Mouse (Mus musculus): ENCODE measurements at regions not wholly inside any gene's neighbourhood (a gene's known extent, or its start where the extent isn't known, plus 50 kb on each side); places are given as distances from the start of the nearest gene placed in this dataset.

DNA sequence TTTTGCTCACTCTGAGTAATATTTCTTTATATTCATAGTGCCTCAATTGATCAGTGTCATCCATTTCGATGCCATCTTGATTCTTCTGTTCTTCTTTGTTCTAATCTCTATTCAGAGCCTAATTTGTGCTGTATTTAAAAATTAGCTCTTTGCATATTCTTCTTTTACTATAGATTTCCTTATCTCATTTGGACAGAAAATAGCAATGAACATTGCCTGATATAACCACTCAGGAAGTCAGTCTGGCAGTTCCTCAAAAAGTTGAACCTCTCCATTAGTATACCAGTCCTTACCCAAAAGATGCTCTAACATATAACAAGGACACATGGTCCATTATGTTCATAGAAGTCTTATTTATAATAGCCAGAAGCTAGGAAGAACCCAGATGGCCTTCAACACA is 1088.5 kb upstream of the Nr2f1 start:
- Histone ChIP-seq H3K9me3 (ENCODE audit: low read depth, low read length) (no peaks in the 10 kb centered on the region), H3K36me3 (ENCODE audit: insufficient read depth) (no peaks in the 10 kb centered on the region), H3K4me2 (no peak overlapping the region), H3K4me1 (ENCODE audit: insufficient read depth) (no peaks in the 10 kb centered on the region), H3K27me3 (ENCODE audit: insufficient read depth, low read length) (no peaks in the 10 kb centered on the region), H3K27ac (ENCODE audit: low read depth) (no peak overlapping the region), H3K9ac (no peak overlapping the region), H3K4me3 (ENCODE audit: low read depth, low read length) (no peak overlapping the region)
- no peak for DNase-seq
- no peak for TF ChIP-seq CTCF (IDR thresholded peaks at IDR 0.05; ENCODE audit: low read depth)
- ATAC-seq (ENCODE audit: insufficient read depth) = no peak
- 86% methylated on average over 1 of the region's 1 CpGs for WGBS

DNA sequence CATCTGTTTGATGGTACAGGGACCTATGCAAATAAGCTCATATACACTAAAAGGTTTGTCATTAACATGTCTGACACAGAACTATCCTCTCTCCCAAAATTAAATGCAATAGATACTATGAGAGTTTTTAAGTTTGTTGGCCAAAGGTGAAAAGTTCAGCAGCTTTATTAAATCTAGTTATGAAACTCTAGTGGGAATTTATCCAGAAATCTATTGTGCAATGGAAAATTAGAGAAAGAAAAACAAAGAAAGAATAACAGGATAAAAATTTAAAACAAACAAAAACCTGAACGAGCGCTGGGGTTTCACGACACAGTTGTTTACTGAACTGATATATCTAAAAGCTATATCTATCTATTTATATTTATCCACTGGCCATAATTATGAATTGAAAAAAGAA is 1086.6 kb upstream of the Nr2f1 start:
- no peaks in the 10 kb centered on the region for H3K27me3 ChIP-seq (ENCODE audit: insufficient read depth, low read length)
- 46% methylated on average over 3 of the region's 3 CpGs for WGBS
- DNase-seq (peak; percentile 51), ATAC-seq (ENCODE audit: insufficient read depth) (no peak)
- H3K4me2 ChIP-seq = no peak overlapping the region
- H3K4me3 ChIP-seq (ENCODE audit: low read depth, low read length) = no peak overlapping the region
- no peaks in the 10 kb centered on the region for H3K4me1 ChIP-seq (ENCODE audit: insufficient read depth)
- no peak for TF ChIP-seq CTCF (IDR thresholded peaks at IDR 0.05; ENCODE audit: low read depth)
- no peaks in the 10 kb centered on the region for H3K9me3 ChIP-seq (ENCODE audit: low read depth, low read length)
- no peak overlapping the region for H3K27ac ChIP-seq (ENCODE audit: low read depth)
- no peaks in the 10 kb centered on the region for H3K36me3 ChIP-seq (ENCODE audit: insufficient read depth)
- no peak overlapping the region for H3K9ac ChIP-seq

DNA sequence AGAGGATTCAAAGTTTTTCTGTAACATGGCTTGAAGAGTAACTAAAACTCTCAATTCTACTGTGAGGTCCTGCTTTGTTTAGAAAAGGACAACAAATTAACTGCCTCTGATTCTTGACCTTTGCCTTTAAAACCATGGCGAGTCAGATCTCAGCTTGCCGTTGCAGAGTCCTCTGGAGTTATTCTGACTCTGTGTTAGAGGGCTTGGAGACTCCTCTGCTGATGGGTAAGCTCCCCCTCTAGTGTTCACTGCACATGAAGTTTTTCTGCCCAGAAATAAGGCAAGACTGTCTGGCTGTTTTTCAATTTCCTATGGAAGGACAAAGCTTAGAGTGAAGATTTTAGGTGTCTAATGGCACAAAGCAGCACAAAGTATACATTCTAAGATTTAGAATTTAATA is 1085.9 kb upstream of the Nr2f1 start:
- peak; percentile 86; the same call in 1 of the 2 replicates for ATAC-seq (ENCODE audit: insufficient read depth)
- WGBS = 4% methylated on average over 2 of the region's 2 CpGs
- no peaks in the 10 kb centered on the region for H3K9me3 ChIP-seq (ENCODE audit: low read depth, low read length)
- H3K9ac ChIP-seq = no peak overlapping the region
- H3K27me3 ChIP-seq (ENCODE audit: insufficient read depth, low read length) = no peaks in the 10 kb centered on the region
- DNase-seq = peak; percentile 82
- H3K27ac ChIP-seq (ENCODE audit: low read depth) = no peak overlapping the region
- no peak overlapping the region for H3K4me3 ChIP-seq (ENCODE audit: low read depth, low read length)
- peak; percentile 62 for TF ChIP-seq CTCF (IDR thresholded peaks at IDR 0.05; ENCODE audit: low read depth)
- H3K36me3 ChIP-seq (ENCODE audit: insufficient read depth) = no peaks in the 10 kb centered on the region
- no peak overlapping the region for H3K4me2 ChIP-seq
- H3K4me1 ChIP-seq (ENCODE audit: insufficient read depth) = no peaks in the 10 kb centered on the region

DNA sequence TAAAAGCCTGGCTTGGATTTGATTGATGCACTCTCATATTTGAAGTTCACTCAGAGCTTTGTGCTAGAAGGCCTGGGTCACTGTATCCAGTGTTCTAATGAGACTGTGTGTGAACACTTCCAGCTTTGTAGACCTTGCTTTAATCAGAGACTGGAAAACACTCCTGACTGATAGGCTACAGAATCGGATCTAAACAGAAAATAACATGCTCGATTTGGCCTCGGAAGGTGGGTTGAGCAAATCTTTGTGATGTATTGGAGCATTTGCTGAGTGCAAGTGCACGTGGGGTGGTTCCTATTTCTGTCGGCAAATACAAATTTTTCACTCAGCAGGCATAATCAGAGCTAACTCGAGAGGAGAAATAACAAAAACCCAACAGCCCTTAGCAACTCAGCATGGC is 1078.2 kb upstream of the Nr2f1 start:
- no peak for DNase-seq
- no peak overlapping the region for H3K4me2 ChIP-seq

GRCm38 (mm10) chr13:79277313-79277712 is 1077.8 kb upstream of the Nr2f1 start:
- Histone ChIP-seq H3K9ac (no peak overlapping the region), H3K27ac (ENCODE audit: low read depth) (no peak overlapping the region), H3K4me2 (no peak overlapping the region), H3K4me3 (ENCODE audit: low read depth, low read length) (no peak overlapping the region), H3K27me3 (ENCODE audit: insufficient read depth, low read length) (no peaks in the 10 kb centered on the region), H3K36me3 (ENCODE audit: insufficient read depth) (no peaks in the 10 kb centered on the region), H3K4me1 (ENCODE audit: insufficient read depth) (no peaks in the 10 kb centered on the region), H3K9me3 (ENCODE audit: low read depth, low read length) (no peaks in the 10 kb centered on the region)
- ATAC-seq (ENCODE audit: insufficient read depth) (no peak), DNase-seq (no peak)
- TF ChIP-seq CTCF (IDR thresholded peaks at IDR 0.05; ENCODE audit: low read depth) = no peak
- 65% methylated on average over 7 of the region's 7 CpGs for WGBS

More for the DNA sequence above, 1078.2 kb upstream of the Nr2f1 start:
- Histone ChIP-seq H3K4me3 (ENCODE audit: low read depth, low read length) (no peak overlapping the region), H3K9ac (no peak overlapping the region), H3K27ac (ENCODE audit: low read depth) (no peak overlapping the region), H3K27me3 (ENCODE audit: insufficient read depth, low read length) (no peaks in the 10 kb centered on the region), H3K4me1 (ENCODE audit: insufficient read depth) (no peaks in the 10 kb centered on the region), H3K36me3 (ENCODE audit: insufficient read depth) (no peaks in the 10 kb centered on the region), H3K9me3 (ENCODE audit: low read depth, low read length) (no peaks in the 10 kb centered on the region)
- WGBS = 25% methylated on average over 6 of the region's 6 CpGs
- ATAC-seq (ENCODE audit: insufficient read depth) = no peak
- TF ChIP-seq CTCF (IDR thresholded peaks at IDR 0.05; ENCODE audit: low read depth) = no peak

GRCm38 (mm10) chr13:79255362-79255761 is 1055.8 kb upstream of the Nr2f1 start:
- Histone ChIP-seq H3K4me2 (no peak overlapping the region), H3K27ac (ENCODE audit: low read depth) (no peak overlapping the region), H3K4me3 (ENCODE audit: low read depth, low read length) (no peak overlapping the region), H3K9ac (no peak overlapping the region), H3K36me3 (ENCODE audit: insufficient read depth) (no peaks in the 10 kb centered on the region), H3K27me3 (ENCODE audit: insufficient read depth, low read length) (no peaks in the 10 kb centered on the region), H3K4me1 (ENCODE audit: insufficient read depth) (no peaks in the 10 kb centered on the region), H3K9me3 (ENCODE audit: low read depth, low read length) (no peaks in the 10 kb centered on the region)
- TF ChIP-seq CTCF (IDR thresholded peaks at IDR 0.05; ENCODE audit: low read depth) = no peak
- 39% methylated on average over 5 of the region's 5 CpGs for WGBS
- ATAC-seq (ENCODE audit: insufficient read depth) (no peak), DNase-seq (no peak)

GRCm38 (mm10) chr13:79252385-79252784 is 1052.8 kb upstream of the Nr2f1 start:
- no peak overlapping the region for H3K4me2 ChIP-seq
- H3K27me3 ChIP-seq (ENCODE audit: insufficient read depth, low read length) = no peaks in the 10 kb centered on the region
- no peak overlapping the region for H3K27ac ChIP-seq (ENCODE audit: low read depth)
- TF ChIP-seq CTCF (IDR thresholded peaks at IDR 0.05; ENCODE audit: low read depth) = no peak
- H3K4me1 ChIP-seq (ENCODE audit: insufficient read depth) = no peaks in the 10 kb centered on the region
- ATAC-seq (ENCODE audit: insufficient read depth) (no peak), DNase-seq (peak; percentile 4)
- WGBS = 44% methylated on average over 5 of the region's 5 CpGs
- no peak overlapping the region for H3K9ac ChIP-seq
- H3K9me3 ChIP-seq (ENCODE audit: low read depth, low read length) = no peaks in the 10 kb centered on the region
- H3K36me3 ChIP-seq (ENCODE audit: insufficient read depth) = no peaks in the 10 kb centered on the region
- no peak overlapping the region for H3K4me3 ChIP-seq (ENCODE audit: low read depth, low read length)

GRCm38 (mm10) chr13:79251269-79251668 is 1051.7 kb upstream of the Nr2f1 start:
- no peak for ATAC-seq (ENCODE audit: insufficient read depth)
- Histone ChIP-seq H3K36me3 (ENCODE audit: insufficient read depth) (no peaks in the 10 kb centered on the region), H3K4me3 (ENCODE audit: low read depth, low read length) (no peak overlapping the region), H3K4me1 (ENCODE audit: insufficient read depth) (no peaks in the 10 kb centered on the region), H3K4me2 (no peak overlapping the region), H3K27me3 (ENCODE audit: insufficient read depth, low read length) (no peaks in the 10 kb centered on the region), H3K9ac (no peak overlapping the region), H3K9me3 (ENCODE audit: low read depth, low read length) (no peaks in the 10 kb centered on the region), H3K27ac (ENCODE audit: low read depth) (no peak overlapping the region)
- no peak for TF ChIP-seq CTCF (IDR thresholded peaks at IDR 0.05; ENCODE audit: low read depth)
- no peak for DNase-seq
- 93% methylated on average over 1 of the region's 1 CpGs for WGBS
